Mouse (Mus musculus) embryonic facial prominence, embryonic 14.5 days (tissue): ENCODE results near the gene Fkbp3. TPM values are rescaled to one million over a fixed set of nuclear protein-coding genes. Genes with fewer than 3 reads are reported as not detected.

ENCODE experiments used
- ATAC-seq: fragments of 200-750 bp; cut with Nextera tagmentation; 2 replicates; pipeline ENCODE4 v1.8.0; 2017; ENCODE audit warnings: low read depth, moderate number of reproducible peaks, moderate TSS enrichment
- DNase-seq: peaks from one replicate; pipeline ENCODE4 v3.0.0-alpha.2; 2015; ENCODE audit warnings: low spot score
- H3K27ac ChIP-seq: fragments of 300-500 bp; sonication (generic); replicated peaks from 2 replicates; pipeline ENCODE4 v1.5.1; 2014; ENCODE audit warnings: low read depth, mild to moderate bottlenecking, low read length, moderate library complexity
- H3K27me3 ChIP-seq: fragments of 300-500 bp; sonication (generic); replicated peaks from 2 replicates; pipeline ENCODE4 v1.6.1; 2014; ENCODE audit warnings: low read length; ENCODE audit not compliant: control insufficient read depth, insufficient read depth
- H3K36me3 ChIP-seq: fragments of 300-500 bp; sonication (generic); 2 replicates; pipeline ENCODE4 v1.6.1; 2014; ENCODE audit warnings: low read length, mixed read lengths; ENCODE audit not compliant: control insufficient read depth, insufficient read depth
- H3K4me1 ChIP-seq: fragments of 300-500 bp; sonication (generic); 2 replicates; pipeline ENCODE4 v1.6.1; 2014; ENCODE audit warnings: antibody characterized with exemption, low read length; ENCODE audit not compliant: control insufficient read depth, insufficient read depth
- H3K4me2 ChIP-seq: fragments of 300-500 bp; sonication (generic); 2 replicates; pipeline ENCODE4 v1.6.1; 2014; ENCODE audit warnings: low read depth, mild to moderate bottlenecking, low read length, moderate library complexity, mixed read lengths
- H3K4me3 ChIP-seq: fragments of 300-500 bp; sonication (generic); 2 replicates; pipeline ENCODE4 v1.5.1; 2014; ENCODE audit warnings: low read depth, mild to moderate bottlenecking, low read length
- H3K9ac ChIP-seq: fragments of 300-500 bp; sonication (generic); 2 replicates; pipeline ENCODE4 v1.6.1; 2014; ENCODE audit warnings: low read depth, mild to moderate bottlenecking, low read length, moderate library complexity, mixed read lengths
- H3K9me3 ChIP-seq: fragments of 300-500 bp; sonication (generic); 2 replicates; pipeline ENCODE4 v1.6.1; 2016; ENCODE audit warnings: low read length; ENCODE audit not compliant: control insufficient read depth
- WGBS: fragments of 180-500 bp; shearing (Covaris S2); extraction: QIAGEN DNeasy Blood & Tissue Kit; methylation state at CpG from one replicate; pipeline ENCODE4 v1.1.7; 2014; 5-methylcytosine and 5-hydroxymethylcytosine counted together
- polyA plus RNA-seq: library from polyadenylated mRNA; unstranded; fragments of >200 nt; fragmentation: Nextera tagmentation; extraction: Ambion mirVana; gene quantifications from 2 replicates; pipeline ENCODE4 v1.2.1, GENCODE M21; 2014

The Fkbp3 gene
- polyA plus RNA-seq, 1 experiment from 2014 or later = 391 TPM

GRCm38 (mm10) chr12:65058203-65058602 is 15.6 kb downstream of the Fkbp3 start:
- no peak for ATAC-seq
- Histone ChIP-seq H3K36me3 (peaks cover 75% of the 10 kb centered on the region), H3K9me3 (no peaks in the 10 kb centered on the region), H3K4me2 (no peak overlapping the region), H3K9ac (no peak overlapping the region), H3K27me3 (no peaks in the 10 kb centered on the region), H3K4me1 (no peaks in the 10 kb centered on the region), H3K4me3 (no peak overlapping the region), H3K27ac (no peak overlapping the region)
- WGBS = 72% methylated on average over 2 of the region's 2 CpGs
- no peak for DNase-seq

GRCm38 (mm10) chr12:65048799-65049198 is 25.0 kb downstream of the Fkbp3 start:
- peaks cover 56% of the 10 kb centered on the region for H3K36me3 ChIP-seq
- no peaks in the 10 kb centered on the region for H3K4me1 ChIP-seq
- no peak overlapping the region for H3K9ac ChIP-seq
- H3K4me2 ChIP-seq = no peak overlapping the region
- H3K4me3 ChIP-seq = no peak overlapping the region
- H3K27me3 ChIP-seq = no peaks in the 10 kb centered on the region
- ATAC-seq (no peak), DNase-seq (no peak)
- no peak overlapping the region for H3K27ac ChIP-seq
- no peaks in the 10 kb centered on the region for H3K9me3 ChIP-seq

- Histone ChIP-seq H3K36me3 (peaks cover 8% of the 10 kb centered on the region; the same call in 1 of the 2 replicates), H3K27ac (no peak overlapping the region), H3K9me3 (no peaks in the 10 kb centered on the region), H3K27me3 (no peaks in the 10 kb centered on the region), H3K9ac (peak overlapping the region; percentile 95), H3K4me3 (peak overlapping the region; percentile 96), H3K4me1 (peaks cover 18% of the 10 kb centered on the region), H3K4me2 (peak overlapping the region; percentile 55)
- peak; percentile 48 for DNase-seq
- WGBS = 25% methylated on average over 4 of the region's 4 CpGs
- no peak for ATAC-seq
These were observed 36.3 kb downstream of the Fkbp3 start for GRCm38 (mm10) chr12:65037546-65037937.

GRCm38 (mm10) chr12:65036892-65037545 is 36.8 kb downstream of the Fkbp3 start:
- Histone ChIP-seq H3K4me1 (peaks cover 18% of the 10 kb centered on the region), H3K36me3 (peaks cover 3% of the 10 kb centered on the region; the same call in 1 of the 2 replicates), H3K4me3 (peak overlapping the region; percentile 96), H3K9ac (peak overlapping the region; percentile 95), H3K27me3 (no peaks in the 10 kb centered on the region), H3K27ac (no peak overlapping the region), H3K9me3 (no peaks in the 10 kb centered on the region), H3K4me2 (peak overlapping the region; percentile 55)
- ATAC-seq (no peak), DNase-seq (peak; percentile 51)
- WGBS = 15% methylated on average over 18 of the region's 18 CpGs

GRCm38 (mm10) chr12:65036190-65036870 is 37.5 kb downstream of the Fkbp3 start, which contains the start of gene Prpf39:
Prpf39 (plus strand) TSS chr12:65036333.
- Histone ChIP-seq H3K9me3 (no peaks in the 10 kb centered on the region), H3K4me2 (peak within 1 kb of the TSS; percentile 55), H3K27ac (peak within 1 kb of the TSS; percentile 91), H3K36me3 (no peaks in the 10 kb centered on the region), H3K4me3 (peak within 1 kb of the TSS; percentile 96), H3K9ac (peak within 1 kb of the TSS; percentile 95), H3K27me3 (no peaks in the 10 kb centered on the region), H3K4me1 (peaks cover 18% of the 10 kb centered on the region)
- DNase-seq (peak; percentile 94), ATAC-seq (peak; percentile 96)
- under 1% methylated on average over 41 of the region's 65 CpGs for WGBS

GRCm38 (mm10) chr12:65035839-65036189 is 38.0 kb downstream of the Fkbp3 start:
- Histone ChIP-seq H3K4me3 (peak overlapping the region; percentile 96), H3K9me3 (no peaks in the 10 kb centered on the region), H3K36me3 (no peaks in the 10 kb centered on the region), H3K27ac (no peak overlapping the region; the same call in 1 of the 2 replicates), H3K4me2 (peak overlapping the region; percentile 55), H3K9ac (peak overlapping the region; percentile 95), H3K27me3 (no peaks in the 10 kb centered on the region), H3K4me1 (peaks cover 18% of the 10 kb centered on the region)
- ATAC-seq (no peak), DNase-seq (no peak)
- 48% methylated on average over 8 of the region's 8 CpGs for WGBS

GRCm38 (mm10) chr12:65022842-65023241 is 51.0 kb downstream of the Fkbp3 start:
- ATAC-seq (no peak), DNase-seq (no peak)
- Histone ChIP-seq H3K4me3 (no peak overlapping the region), H3K27ac (no peak overlapping the region), H3K36me3 (peaks cover 28% of the 10 kb centered on the region), H3K4me1 (no peaks in the 10 kb centered on the region), H3K9ac (no peak overlapping the region), H3K9me3 (no peaks in the 10 kb centered on the region; the same call in 1 of the 2 replicates), H3K4me2 (no peak overlapping the region), H3K27me3 (no peaks in the 10 kb centered on the region)
- 97% methylated on average over 6 of the region's 6 CpGs for WGBS
